Mouse (Mus musculus) liver, embryonic 14.5 days (tissue): ENCODE data around the gene Dlgap1. TPM values are rescaled to one million over a fixed set of nuclear protein-coding genes. Genes with fewer than 3 reads are reported as not detected.

Source experiments
- ATAC-seq: fragments of 200-750 bp; cut with Nextera tagmentation; 2 replicates; pipeline ENCODE4 v1.8.0; 2017; ENCODE audit warnings: moderate number of reproducible peaks, mild to moderate bottlenecking, moderate library complexity; ENCODE audit not compliant: insufficient read depth
- DNase-seq, 3 experiments: peaks; one replicate each; pipeline ENCODE4 v3.0.0-alpha.2; 2012 to 2013; ENCODE audit warnings: low read depth in 3 of 3, low spot score in 3 of 3
- H3K27ac ChIP-seq: fragments of 300-500 bp; sonication (generic); 2 replicates; pipeline ENCODE4 v1.5.1; 2014; ENCODE audit warnings: moderate library complexity, mild to moderate bottlenecking, control low read depth, inconsistent platforms
- H3K27me3 ChIP-seq: fragments of 300-500 bp; sonication (generic); 2 replicates; pipeline ENCODE4 v1.6.1; 2014; ENCODE audit warnings: mild to moderate bottlenecking, low read length, moderate library complexity; ENCODE audit not compliant: control insufficient read depth, insufficient read depth
- H3K36me3 ChIP-seq: fragments of 300-500 bp; sonication (generic); replicated peaks from 2 replicates; pipeline ENCODE4 v1.6.1; 2014; ENCODE audit warnings: low read depth; ENCODE audit not compliant: control insufficient read depth, insufficient read depth
- H3K4me1 ChIP-seq, 2 experiments: fragments of 200-500 bp in 1 of 2; fragments of 300-500 bp in 1 of 2; sonication (generic) in 1 of 2; replicated peaks; 2 replicates each; pipeline ENCODE4 v1.6.1; 2012 to 2014; ENCODE audit warnings: antibody characterized with exemption in 1 of 2, inconsistent platforms in 1 of 2, low read length in 1 of 2; ENCODE audit not compliant: control insufficient read depth in 2 of 2, insufficient read depth in 2 of 2
- H3K4me2 ChIP-seq: fragments of 300-500 bp; sonication (generic); 2 replicates; pipeline ENCODE4 v1.6.1; 2014; ENCODE audit warnings: low read depth, mild to moderate bottlenecking, control low read depth, moderate library complexity
- H3K4me3 ChIP-seq, 2 experiments: fragments of 200-500 bp in 1 of 2; fragments of 300-500 bp in 1 of 2; sonication (generic) in 1 of 2; 2 replicates each; pipeline ENCODE4 v1.5.1; 2012 to 2014; ENCODE audit warnings: low read depth in 2 of 2, low read length in 2 of 2, mild to moderate bottlenecking in 2 of 2, control low read depth in 1 of 2, inconsistent platforms in 1 of 2, moderate library complexity in 1 of 2; ENCODE audit not compliant: insufficient read depth in 1 of 2
- H3K9ac ChIP-seq: fragments of 300-500 bp; sonication (generic); replicated peaks from 2 replicates; pipeline ENCODE4 v1.6.1; 2014; ENCODE audit warnings: mild to moderate bottlenecking, control low read depth, moderate library complexity
- H3K9me3 ChIP-seq: fragments of 300-500 bp; sonication (generic); 2 replicates; pipeline ENCODE4 v1.6.1; 2016; ENCODE audit warnings: low read length, mixed read lengths; ENCODE audit not compliant: control insufficient read depth
- CTCF ChIP-seq: IDR thresholded peaks from 2 replicates; pipeline ENCODE4 v1.5.1; 2016; ENCODE audit warnings: antibody characterized with exemption, low read depth, control low read depth
- EP300 ChIP-seq: IDR thresholded peaks from 2 replicates; pipeline ENCODE4 v1.6.1; 2016; ENCODE audit warnings: antibody characterized with exemption, low read depth
- WGBS: fragments of 180-500 bp; shearing (Covaris S2); extraction: QIAGEN DNeasy Blood & Tissue Kit; methylation state at CpG from one replicate; pipeline ENCODE4 v1.1.7; 2014; ENCODE audit not compliant: insufficient replicate concordance; 5-methylcytosine and 5-hydroxymethylcytosine counted together
- polyA plus RNA-seq, 2 experiments: library from polyadenylated mRNA; depleted of rRNA in 1 of 2; stranded (reverse) in 1 of 2; unstranded in 1 of 2; fragments of >200 nt; fragmentation: Nextera tagmentation in 1 of 2; extraction: Ambion mirVana in 1 of 2; gene quantifications; 2 replicates each; pipeline versions ENCODE4 v1.2.1 to v1.2.3; 2012 to 2014

Dlgap1 gene
- polyA plus RNA-seq, 2 experiments, result 0.01 TPM; not detected in 1

DNA sequence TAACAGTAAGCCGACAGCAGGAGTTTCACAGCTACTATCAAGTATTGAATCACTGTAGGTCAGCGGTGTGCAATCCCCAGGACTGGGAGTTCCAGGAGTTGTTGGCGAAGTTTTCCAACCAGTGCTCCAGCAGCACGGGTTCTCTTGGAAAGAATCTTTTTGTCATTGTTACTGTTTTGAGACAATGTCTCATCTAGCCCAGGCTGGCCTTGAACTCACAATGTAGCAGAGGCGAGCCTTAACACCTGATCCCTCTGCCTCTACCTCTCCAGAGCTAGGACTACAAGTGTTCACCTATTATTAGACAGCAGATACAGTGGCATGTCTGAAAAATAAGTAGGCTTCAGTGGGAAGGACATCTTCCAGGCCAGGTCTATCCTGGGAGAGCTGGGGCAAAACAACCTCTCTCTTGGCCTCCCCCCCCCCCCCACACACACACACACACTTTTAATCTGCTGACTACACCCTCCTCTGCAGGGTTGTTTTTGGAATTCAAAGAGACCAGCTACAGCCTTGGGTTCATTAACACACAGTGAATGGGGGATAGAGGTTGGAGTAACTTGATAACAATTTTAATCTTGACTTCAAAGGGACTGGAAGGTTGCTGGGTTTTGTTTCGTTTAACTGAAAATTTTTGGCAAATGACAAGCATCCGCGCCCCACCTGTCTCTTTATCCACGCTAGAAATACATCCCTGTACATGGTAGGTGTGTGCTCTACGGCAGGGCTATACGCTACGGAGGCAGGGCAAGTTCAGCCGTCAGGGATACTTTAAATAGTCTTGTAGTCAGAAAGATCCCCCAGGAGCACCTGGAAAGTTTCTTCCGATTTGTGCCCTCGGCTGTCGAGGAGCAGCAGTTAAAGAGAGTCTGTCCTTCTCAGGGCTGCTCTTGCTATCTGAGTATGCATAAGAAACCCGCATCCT is 781.6 kb downstream of the Dlgap1 start:
- no peaks in the 10 kb centered on the region for H3K9me3 ChIP-seq
- peaks cover 13% of the 10 kb centered on the region for H3K27me3 ChIP-seq
- no peak overlapping the region for H3K4me3 ChIP-seq
- no peak for TF ChIP-seq CTCF
- no peak for TF ChIP-seq EP300
- DNase-seq, result no peak
- no peak overlapping the region for H3K27ac ChIP-seq
- peak overlapping the region; percentile 53 for H3K4me2 ChIP-seq
- H3K4me1 ChIP-seq, result peaks cover 0 to 9% of the 10 kb centered on the region in 2 experiments; a peak in 2 of 4 replicates
- no peak overlapping the region for H3K9ac ChIP-seq
- no peak for ATAC-seq
- WGBS, result 27% methylated on average over 17 of the region's 17 CpGs
- H3K36me3 ChIP-seq, result no peaks in the 10 kb centered on the region

DNA sequence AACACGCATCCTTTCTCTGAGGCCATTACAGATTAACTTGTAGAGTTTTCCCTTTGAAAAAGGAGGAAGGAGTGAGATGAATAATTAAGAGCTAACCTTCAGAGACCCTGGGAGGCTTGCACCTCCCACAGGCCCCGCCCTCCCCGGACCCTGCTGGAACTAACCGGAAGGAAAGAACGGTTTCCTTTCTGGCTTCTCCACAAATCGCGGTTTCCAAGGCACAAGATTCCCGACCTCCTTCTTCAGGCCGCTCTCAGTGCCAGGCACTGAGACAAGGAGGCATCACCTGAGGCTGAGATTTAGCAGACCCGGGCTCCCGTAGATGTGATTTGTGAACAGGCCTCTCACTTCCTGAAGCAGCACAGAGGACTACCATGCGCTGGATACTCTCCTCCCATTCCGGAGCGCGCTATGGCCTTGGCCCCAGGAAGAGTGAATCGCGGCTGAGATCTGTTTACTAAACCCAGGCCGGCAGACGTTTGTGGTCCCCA is 782.3 kb downstream of the Dlgap1 start:
- ATAC-seq, result no peak
- WGBS, result under 1% methylated on average over 19 of the region's 19 CpGs
- no peak for DNase-seq

DNA sequence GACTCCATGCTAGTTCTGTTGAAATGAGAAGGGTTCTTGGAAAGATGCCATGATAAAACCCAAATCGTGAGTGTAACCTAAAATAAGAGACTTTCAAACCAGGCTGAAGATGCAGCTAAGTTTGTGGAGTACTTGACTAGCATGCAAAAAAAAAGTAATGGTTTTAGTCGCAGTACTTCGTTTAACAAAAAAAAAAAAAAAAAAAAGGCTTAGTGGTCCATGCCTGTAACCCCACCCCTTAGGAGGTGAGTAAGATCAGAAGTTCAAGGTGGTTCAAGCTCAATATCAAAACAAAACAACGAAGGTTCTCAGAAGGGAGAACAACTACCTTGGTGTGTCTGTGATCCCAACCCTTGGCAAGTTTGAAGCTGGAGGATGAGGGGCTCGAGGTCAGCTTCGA is 782.8 kb downstream of the Dlgap1 start:
- H3K27ac ChIP-seq, result no peak overlapping the region
- peak overlapping the region; percentile 53; the same call in 1 of the 2 replicates for H3K4me2 ChIP-seq
- H3K27me3 ChIP-seq, result peaks cover 13% of the 10 kb centered on the region
- H3K4me3 ChIP-seq, result peak overlapping the region in 1 of 2 experiments; percentile 40; a peak in 1 of 4 replicates
- H3K36me3 ChIP-seq, result no peaks in the 10 kb centered on the region
- H3K9ac ChIP-seq, result no peak overlapping the region
- WGBS, result 33% methylated on average over 6 of the region's 6 CpGs
- no peak for ATAC-seq
- peaks cover 0 to 9% of the 10 kb centered on the region in 2 experiments; a peak in 2 of 4 replicates for H3K4me1 ChIP-seq
- H3K9me3 ChIP-seq, result no peaks in the 10 kb centered on the region
- TF ChIP-seq CTCF (no peak), EP300 (no peak)
- DNase-seq, result no peak

More for the DNA sequence above, 782.3 kb downstream of the Dlgap1 start:
- peak overlapping the region; percentile 30 to 40; a peak in 3 of 4 replicates for H3K4me3 ChIP-seq
- no peaks in the 10 kb centered on the region for H3K9me3 ChIP-seq
- peaks cover 0 to 9% of the 10 kb centered on the region in 2 experiments; a peak in 2 of 4 replicates for H3K4me1 ChIP-seq
- peak overlapping the region; percentile 53 for H3K4me2 ChIP-seq
- peaks cover 13% of the 10 kb centered on the region for H3K27me3 ChIP-seq
- H3K27ac ChIP-seq, result no peak overlapping the region
- H3K36me3 ChIP-seq, result no peaks in the 10 kb centered on the region
- TF ChIP-seq EP300, result no peak
- no peak for TF ChIP-seq CTCF
- H3K9ac ChIP-seq, result no peak overlapping the region

DNA sequence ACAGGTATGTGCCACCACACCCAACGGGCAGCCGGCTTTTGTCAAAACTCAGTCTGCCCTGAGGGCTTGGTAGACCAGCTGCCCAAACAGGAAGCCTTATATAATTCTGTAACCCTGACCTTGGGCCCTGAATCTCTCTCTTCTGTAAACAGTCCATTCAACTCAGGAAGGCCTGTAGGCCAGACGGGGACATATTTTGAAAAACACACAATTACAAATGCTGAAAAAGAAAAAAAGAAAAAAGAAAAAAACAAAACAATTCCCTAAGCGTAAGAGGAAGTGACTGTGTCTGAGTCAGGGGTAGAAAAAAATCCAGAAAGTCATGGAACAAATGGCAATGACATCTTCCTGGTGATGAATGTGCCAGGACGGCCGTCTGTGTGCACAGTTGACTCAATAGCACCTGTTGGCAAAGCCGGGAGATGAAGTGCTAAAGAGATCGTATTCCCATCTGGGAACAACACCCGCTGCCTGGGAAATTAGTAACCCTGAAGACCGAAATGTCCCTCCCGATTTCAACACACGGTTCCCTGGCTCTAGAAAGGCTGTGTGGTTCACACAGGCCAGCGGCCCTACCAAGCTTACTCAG is 784.7 kb downstream of the Dlgap1 start:
- H3K9me3 ChIP-seq, result no peaks in the 10 kb centered on the region
- no peak for ATAC-seq
- no peak overlapping the region for H3K9ac ChIP-seq
- peaks cover 0 to 4% of the 10 kb centered on the region in 2 experiments; a peak in 1 of 4 replicates for H3K4me1 ChIP-seq
- TF ChIP-seq CTCF (no peak), EP300 (no peak)
- H3K36me3 ChIP-seq, result no peaks in the 10 kb centered on the region
- peaks cover 8% of the 10 kb centered on the region for H3K27me3 ChIP-seq
- H3K4me3 ChIP-seq, result no peak overlapping the region
- H3K27ac ChIP-seq, result no peak overlapping the region
- DNase-seq, result no peak
- 56% methylated on average over 13 of the region's 13 CpGs for WGBS
- no peak overlapping the region for H3K4me2 ChIP-seq

DNA sequence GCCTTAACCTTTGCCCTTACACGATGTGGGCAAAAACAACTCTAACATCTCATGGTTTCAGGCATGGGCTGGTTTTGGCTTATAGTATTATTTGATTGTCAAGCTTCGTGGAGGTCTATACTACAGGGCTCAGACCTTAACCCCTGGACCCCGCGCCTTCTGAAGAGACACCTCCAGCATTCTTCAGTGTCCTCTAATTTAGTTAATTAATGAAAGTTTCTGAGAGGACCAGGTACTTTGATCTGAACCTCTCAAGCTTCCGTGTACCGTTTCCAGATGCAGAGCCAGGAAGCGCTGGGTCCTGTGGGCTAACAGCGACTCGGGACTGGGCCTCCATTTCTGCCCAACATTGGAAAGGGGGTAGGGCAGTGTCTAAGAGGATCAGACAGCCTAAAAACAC is 785.2 kb downstream of the Dlgap1 start:
- Histone ChIP-seq H3K27me3 (peaks cover 8% of the 10 kb centered on the region), H3K9ac (no peak overlapping the region), H3K4me2 (no peak overlapping the region), H3K4me3 (no peak overlapping the region), H3K36me3 (no peaks in the 10 kb centered on the region), H3K27ac (no peak overlapping the region), H3K4me1 (peaks cover 0 to 3% of the 10 kb centered on the region in 2 experiments; a peak in 1 of 4 replicates), H3K9me3 (no peaks in the 10 kb centered on the region)
- 70% methylated on average over 9 of the region's 9 CpGs for WGBS
- TF ChIP-seq CTCF (no peak), EP300 (no peak)
- DNase-seq (no peak), ATAC-seq (no peak)
